Mouse (Mus musculus) G1E (cell line): ENCODE data around the gene Mroh2a. TPM values are rescaled to one million over a fixed set of nuclear protein-coding genes. Genes with fewer than 3 reads are reported as not detected.
"Not testable (repeated sequence)": the region's sequence is repeated elsewhere in the genome, so short reads cannot be mapped to it uniquely, and the experiment has no call there.

Source experiments
- ATAC-seq: 2 replicates; pipeline ENCODE4 v1.8.0; 2016; ENCODE audit warnings: mild to moderate bottlenecking; ENCODE audit not compliant: insufficient number of reproducible peaks, poor library complexity, low FRiP score, severe bottlenecking; ENCODE audit errors: extremely low read depth
- DNase-seq: peaks from one replicate; pipeline ENCODE4 v3.0.0; 2012; ENCODE audit warnings: low spot score
- H3K27me3 ChIP-seq: 2 replicates; pipeline ENCODE4 v1.6.1; 2012; ENCODE audit warnings: mild to moderate bottlenecking, low read length, inconsistent platforms; ENCODE audit not compliant: insufficient read depth
- H3K36me3 ChIP-seq: replicated peaks from 2 replicates; pipeline ENCODE3; 2012; ENCODE audit warnings: mild to moderate bottlenecking, inconsistent platforms
- H3K4me1 ChIP-seq: 2 replicates; pipeline ENCODE4 v1.6.1; 2012; ENCODE audit warnings: low read depth, low read length, inconsistent platforms, mixed read lengths; ENCODE audit not compliant: insufficient read depth
- H3K4me3 ChIP-seq: 2 replicates; pipeline ENCODE4 v1.5.1; 2012; ENCODE audit warnings: low read depth, mild to moderate bottlenecking, inconsistent platforms, low read length, moderate library complexity, mixed read lengths
- H3K9me3 ChIP-seq: replicated peaks from 2 replicates; pipeline ENCODE4 v1.6.1; 2012; ENCODE audit warnings: inconsistent platforms
- CTCF ChIP-seq: IDR thresholded peaks from 2 replicates; pipeline ENCODE4 v1.5.1; 2012; ENCODE audit warnings: low read depth, low read length, inconsistent platforms, mixed read lengths
- GATA1 ChIP-seq: IDR thresholded peaks from 2 replicates; pipeline ENCODE4 v1.6.1; 2012; ENCODE audit warnings: borderline replicate concordance, low read length, inconsistent platforms, mixed read lengths
- GATA2 ChIP-seq: IDR thresholded peaks from 2 replicates; pipeline ENCODE4 v1.6.1; 2012; ENCODE audit warnings: low read depth, low read length, inconsistent platforms, borderline replicate concordance
- POLR2AphosphoS5 ChIP-seq: IDR thresholded peaks from 2 replicates; pipeline ENCODE4 v1.6.1; 2012; ENCODE audit warnings: low read depth, low read length, inconsistent platforms; ENCODE audit not compliant: insufficient replicate concordance
- TAL1 ChIP-seq: conservative IDR thresholded peaks from 2 replicates; pipeline ENCODE4 v1.6.1; 2012; ENCODE audit warnings: low read depth, low read length, inconsistent platforms, mixed read lengths
- polyA plus RNA-seq: library from polyadenylated mRNA; stranded (reverse); fragments of >175 nt; gene quantifications from 2 replicates; pipeline ENCODE4 v1.2.3, GENCODE M21; 2012
- total RNA-seq, 2 experiments: library from RNA; stranded (forward) in 1 of 2; stranded (reverse) in 1 of 2; fragments of 200-1000 nt in 1 of 2; fragments of >200 nt in 1 of 2; fragmentation: Nextera tagmentation in 1 of 2; gene quantifications; 2 replicates each; pipeline ENCODE4 v1.2.3; 2014 to 2017

The Mroh2a gene
- total and polyA plus RNA-seq, 3 experiments: 0.49 TPM; not detected in 2

DNA sequence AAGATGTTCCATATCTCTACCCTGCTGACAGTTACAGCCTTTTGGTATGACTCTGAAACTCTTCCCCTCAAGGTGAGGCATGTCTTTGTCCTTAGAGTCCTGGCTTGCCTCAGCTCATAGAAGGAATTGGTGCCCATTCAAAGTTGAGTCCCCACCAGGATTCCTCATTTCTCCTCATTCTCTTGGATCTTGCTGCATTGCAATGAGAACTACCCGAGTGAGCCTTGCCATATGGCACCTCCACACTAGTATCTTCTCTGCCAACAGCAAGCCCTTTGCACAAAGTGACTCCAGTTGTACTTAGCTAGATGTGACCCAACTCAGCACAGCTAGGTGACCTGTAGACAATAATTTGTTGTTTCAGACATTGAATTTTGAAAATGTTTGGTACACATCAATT is 3.2 kb upstream of the Mroh2a start:
- Histone ChIP-seq H3K27me3 (no peaks in the 10 kb centered on the region), H3K4me3 (no peak overlapping the region), H3K4me1 (no peaks in the 10 kb centered on the region), H3K9me3 (no peaks in the 10 kb centered on the region), H3K36me3 (no peaks in the 10 kb centered on the region)
- ATAC-seq: no peak
- no peak for DNase-seq
- TF ChIP-seq GATA2 (no peak), TAL1 (no peak), POLR2AphosphoS5 (no peak), GATA1 (no peak), CTCF (no peak)

DNA sequence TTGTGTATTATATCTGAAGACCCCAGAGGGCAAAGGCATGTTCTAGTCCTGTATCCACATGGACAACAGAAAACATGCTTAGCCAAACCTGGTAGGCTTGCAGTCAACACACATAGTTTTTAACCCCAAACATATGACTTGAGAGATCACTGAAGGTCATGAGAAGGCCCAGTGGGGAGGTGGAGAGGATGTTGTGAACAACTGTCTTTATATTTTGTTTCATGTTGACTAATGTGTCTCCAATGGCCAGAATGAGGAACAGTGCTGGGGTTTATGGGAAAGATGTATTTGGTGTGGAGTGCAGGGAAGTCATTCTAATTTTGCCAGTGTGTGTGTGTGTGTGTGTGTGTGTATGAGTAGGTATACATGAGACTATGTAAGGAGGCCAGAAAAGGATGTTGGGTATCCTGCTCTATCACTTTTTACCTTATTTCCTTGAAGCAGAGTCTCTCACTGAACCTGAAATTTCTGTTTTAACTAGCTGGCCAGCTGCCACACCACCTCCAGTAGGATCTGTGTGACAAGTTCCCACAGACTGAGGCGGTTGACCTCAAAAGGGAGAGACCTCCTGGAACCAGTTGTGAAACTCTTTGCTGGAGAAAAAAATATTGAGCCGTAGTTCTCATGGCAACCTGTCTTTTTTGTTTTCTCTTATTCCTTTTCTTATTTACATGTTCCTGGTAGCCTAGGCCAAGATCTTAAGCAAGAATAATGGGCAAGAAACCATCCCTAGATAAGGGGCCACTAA is 2.6 kb upstream of the Mroh2a start:
- Histone ChIP-seq H3K9me3 (no peaks in the 10 kb centered on the region), H3K27me3 (no peaks in the 10 kb centered on the region), H3K36me3 (no peaks in the 10 kb centered on the region), H3K4me1 (no peaks in the 10 kb centered on the region), H3K4me3 (no peak overlapping the region)
- no peak for ATAC-seq
- no peak for TF ChIP-seq GATA1
- no peak for TF ChIP-seq CTCF
- no peak for TF ChIP-seq GATA2
- no peak for TF ChIP-seq TAL1
- TF ChIP-seq POLR2AphosphoS5: no peak
- no peak for DNase-seq

DNA sequence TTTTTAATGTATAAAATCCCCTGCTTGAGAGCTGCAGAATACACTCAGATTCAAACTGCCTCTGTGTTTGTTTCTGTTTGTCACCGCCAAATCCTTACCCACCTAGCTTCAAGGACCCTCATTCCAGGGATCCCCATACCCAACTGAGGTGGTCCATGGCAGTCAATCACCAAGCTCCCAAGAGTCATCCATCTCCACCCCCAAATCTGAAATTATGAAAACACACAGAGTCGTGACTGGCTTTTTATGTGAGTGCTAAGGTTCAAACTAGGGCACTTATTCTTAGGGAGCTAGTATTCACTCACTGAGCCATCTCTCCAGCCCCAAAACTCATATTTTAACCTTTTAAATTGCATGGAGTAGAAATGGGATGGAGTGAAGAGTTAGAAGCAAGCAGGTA is 1.5 kb upstream of the Mroh2a start:
- not testable (repeated sequence) for H3K36me3 ChIP-seq, H3K27me3 ChIP-seq, H3K9me3 ChIP-seq, ATAC-seq, DNase-seq, H3K4me1 ChIP-seq, H3K4me3 ChIP-seq

DNA sequence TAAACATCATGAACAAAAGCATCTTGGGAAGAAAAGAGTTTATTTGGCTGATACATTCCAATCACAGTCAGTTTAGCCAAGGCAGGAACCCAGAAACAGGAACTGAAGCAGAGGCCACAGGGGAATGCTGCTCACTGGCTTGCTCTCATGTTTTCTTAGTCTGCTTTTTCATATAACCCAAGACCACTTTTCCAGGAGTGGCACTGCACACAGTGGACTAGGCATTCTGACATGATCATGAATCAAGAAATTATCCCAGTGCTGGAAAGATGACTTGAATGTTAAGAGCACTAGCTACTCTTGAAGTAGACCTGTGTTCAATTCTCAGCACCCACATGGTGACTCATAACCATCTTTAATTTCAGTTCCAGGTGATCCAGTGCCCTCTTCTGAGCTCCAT is 1.0 kb upstream of the Mroh2a start:
- Histone ChIP-seq H3K36me3 (no peaks in the 10 kb centered on the region), H3K9me3 (no peaks in the 10 kb centered on the region)
- no peak for ATAC-seq

DNA sequence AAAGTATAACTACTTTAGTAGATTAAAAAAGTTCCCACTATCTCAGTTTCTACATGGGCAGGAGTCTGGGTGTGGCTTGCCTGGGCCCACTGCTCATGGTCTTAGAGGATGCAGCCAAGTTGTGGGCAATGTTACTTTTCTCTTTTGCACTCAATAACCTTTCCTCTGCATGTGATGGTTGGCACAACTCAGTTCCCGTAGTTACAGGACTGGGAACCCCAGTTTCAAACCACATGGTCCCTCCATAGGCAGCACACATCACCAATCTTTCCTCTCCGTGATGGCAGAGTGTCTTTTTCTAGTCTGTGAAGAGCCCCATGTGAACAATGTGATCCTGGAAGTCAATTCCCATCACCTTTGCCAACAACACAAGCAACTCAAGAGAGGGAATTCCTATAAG is 696 bp downstream of the Mroh2a start:
- ATAC-seq: no peak
- no peaks in the 10 kb centered on the region for H3K4me1 ChIP-seq
- no peaks in the 10 kb centered on the region for H3K36me3 ChIP-seq
- no peak for DNase-seq
- H3K4me3 ChIP-seq: no peak overlapping the region
- no peaks in the 10 kb centered on the region for H3K9me3 ChIP-seq
- no peak for TF ChIP-seq TAL1
- TF ChIP-seq GATA2: no peak
- TF ChIP-seq GATA1: no peak
- TF ChIP-seq POLR2AphosphoS5: no peak
- no peak for TF ChIP-seq CTCF
- no peaks in the 10 kb centered on the region for H3K27me3 ChIP-seq

More for the DNA sequence above, 1.0 kb upstream of the Mroh2a start:
- no peak for DNase-seq
- Histone ChIP-seq H3K4me3 (no peak overlapping the region), H3K27me3 (no peaks in the 10 kb centered on the region), H3K4me1 (no peaks in the 10 kb centered on the region)
- TF ChIP-seq GATA1 (no peak), TAL1 (no peak), CTCF (no peak), POLR2AphosphoS5 (no peak), GATA2 (no peak)

DNA sequence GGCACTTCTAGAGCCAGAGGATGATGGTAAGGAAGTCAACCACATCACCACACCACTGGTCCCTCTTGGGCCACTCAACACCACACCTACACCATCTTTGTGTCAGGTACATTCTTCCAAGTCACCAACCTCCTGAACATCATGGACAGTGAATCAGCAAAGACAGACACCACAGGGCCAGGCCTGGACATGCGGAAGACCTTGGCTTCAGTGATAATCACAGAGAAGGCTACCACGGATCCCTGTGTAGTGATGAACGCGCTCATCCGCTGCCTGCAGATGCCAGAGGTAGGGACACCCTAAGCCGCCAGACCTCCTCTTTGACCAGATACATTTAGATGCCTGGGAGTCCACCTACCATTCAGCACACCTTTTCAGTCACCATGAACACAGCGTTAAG is 1.3 kb downstream of the Mroh2a start:
- TF ChIP-seq GATA2: no peak
- peak; percentile 2; the same call in 1 of the 2 replicates for TF ChIP-seq CTCF
- TF ChIP-seq POLR2AphosphoS5: no peak; the same call in 1 of the 2 replicates
- Histone ChIP-seq H3K4me1 (no peaks in the 10 kb centered on the region), H3K9me3 (no peaks in the 10 kb centered on the region), H3K4me3 (no peak overlapping the region), H3K27me3 (no peaks in the 10 kb centered on the region), H3K36me3 (no peaks in the 10 kb centered on the region)
- no peak for DNase-seq
- ATAC-seq: no peak

DNA sequence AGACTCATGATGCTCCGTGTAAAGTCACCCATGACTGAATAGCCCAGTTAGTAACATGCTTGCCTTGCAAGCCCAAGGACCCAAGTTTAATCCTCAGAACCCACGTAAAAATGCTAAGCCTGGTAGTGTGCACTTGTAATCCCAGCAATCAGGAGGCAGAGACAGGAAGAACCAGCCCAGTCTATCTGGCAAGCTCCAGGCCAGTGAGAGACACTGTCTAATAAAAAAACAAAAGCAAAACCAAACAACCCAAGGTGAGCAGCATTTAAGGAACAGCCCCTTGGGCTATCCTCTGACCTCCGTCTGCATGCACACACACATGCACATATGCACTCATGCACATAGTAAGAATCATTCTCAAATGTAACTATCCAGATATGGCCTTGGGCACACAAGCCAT is 2.8 kb downstream of the Mroh2a start:
- no peak overlapping the region for H3K4me3 ChIP-seq
- no peak for ATAC-seq
- TF ChIP-seq TAL1: no peak
- TF ChIP-seq CTCF: no peak
- DNase-seq: no peak
- H3K4me1 ChIP-seq: no peaks in the 10 kb centered on the region
- H3K36me3 ChIP-seq: no peaks in the 10 kb centered on the region
- H3K27me3 ChIP-seq: no peaks in the 10 kb centered on the region
- no peaks in the 10 kb centered on the region for H3K9me3 ChIP-seq
